Mouse (Mus musculus): ENCODE data around the gene 4930502E18Rik. TPM values are rescaled to one million over a fixed set of nuclear protein-coding genes. Genes with fewer than 3 reads are reported as not detected.

Gene 4930502E18Rik
- total and polyA plus RNA-seq, 3 experiments = 0.26 TPM; not detected in 2

GRCm38 (mm10) chrX:53716323-53717182, 8.1 kb upstream of the 4930502E18Rik start:
- in situ Hi-C loops (cut with MboI; ENCODE audit: low pct_ligation_motif_present, low pct_unique_long_range_greater_than_20kb, low sequenced_read_pairs) = no loop called here
- Histone ChIP-seq H3K9me3 (replicated peaks; ENCODE audit: low read length) (no peaks in the 10 kb centered on the region), H3K27me3 (replicated peaks) (no peaks in the 10 kb centered on the region), H3K79me2 (replicated peaks; ENCODE audit: control insufficient read depth, extremely low read depth, insufficient read depth, poor library complexity, severe bottlenecking) (no peaks in the 10 kb centered on the region), H3K27ac (ENCODE audit: insufficient read depth, low read depth) (no peak overlapping the region), H3K4me2 (ENCODE audit: insufficient read depth, low read depth, poor library complexity, severe bottlenecking) (no peak overlapping the region), H3K36me3 (replicated peaks in 1 of 2; ENCODE audit: control insufficient read depth in 1 of 2, insufficient read depth in 1 of 2, low read length in 1 of 2) (no peaks in the 10 kb centered on the region), H3K4me1 (ENCODE audit: control insufficient read depth in 1 of 2, insufficient read depth in 2 of 2) (no peaks in the 10 kb centered on the region), H3K9ac (ENCODE audit: insufficient read depth, low read depth) (no peak overlapping the region), H3K4me3 (replicated peaks in 1 of 3; ENCODE audit: low read depth in 2 of 3, low read length in 2 of 3, poor library complexity in 1 of 3) (no peak overlapping the region)
- no peak for DNase-seq (ENCODE audit: extremely low read depth)
- TF ChIP-seq USF1 (IDR thresholded peaks at IDR 0.05; ENCODE audit: low read depth, low read length) (no peak), CTCF (conservative IDR thresholded peaks at IDR 0.05 in 1 of 2, IDR thresholded peaks at IDR 0.05 in 1 of 2; ENCODE audit: low read depth in 2 of 2, low read length in 2 of 2) (no peak), PAX5 (IDR thresholded peaks at IDR 0.05; ENCODE audit: low read length) (no peak), IRF4 (IDR thresholded peaks at IDR 0.05; ENCODE audit: low read depth, low read length) (no peak), RCOR1 (conservative IDR thresholded peaks at IDR 0.05; ENCODE audit: low read depth, low read length) (no peak), ZNF384 (IDR thresholded peaks at IDR 0.05; ENCODE audit: low read depth, low read length) (no peak), MAZ (IDR thresholded peaks at IDR 0.05; ENCODE audit: low read depth, low read length) (no peak), ETS1 (conservative IDR thresholded peaks at IDR 0.05; ENCODE audit: low read depth, low read length) (no peak), NRF1 (IDR thresholded peaks at IDR 0.05; ENCODE audit: low read depth, low read length) (no peak), POLR2AphosphoS2 (IDR thresholded peaks at IDR 0.05; ENCODE audit: low read depth, low read length) (no peak), MYC (IDR thresholded peaks at IDR 0.05; ENCODE audit: low read depth, low read length) (no peak), SMC3 (IDR thresholded peaks at IDR 0.05; ENCODE audit: low read depth, low read length) (no peak), ZC3H11A (IDR thresholded peaks at IDR 0.05; ENCODE audit: low read depth, low read length) (no peak), KAT2A (IDR thresholded peaks at IDR 0.05; ENCODE audit: insufficient replicate concordance, low read length) (no peak), SIN3A (IDR thresholded peaks at IDR 0.05; ENCODE audit: low read length) (no peak), UBTF (IDR thresholded peaks at IDR 0.05; ENCODE audit: low read depth, low read length) (no peak), POLR2A (IDR thresholded peaks at IDR 0.05; ENCODE audit: low read depth, low read length) (no peak), GABPA (IDR thresholded peaks at IDR 0.05; ENCODE audit: insufficient replicate concordance, low read depth, low read length) (no peak), MAX (IDR thresholded peaks at IDR 0.05; ENCODE audit: low read length) (no peak)
- dilution Hi-C loops (cut with MboI; ENCODE audit: extremely low pct_ligation_motif_present, extremely low pct_unique_long_range_greater_than_20kb, low sequenced_read_pairs) = no loop called here

- H3K9ac ChIP-seq (ENCODE audit: insufficient read depth, low read depth) = no peak overlapping the region
- H3K79me2 ChIP-seq (replicated peaks; ENCODE audit: control insufficient read depth, extremely low read depth, insufficient read depth, poor library complexity, severe bottlenecking) = no peaks in the 10 kb centered on the region
- H3K9me3 ChIP-seq (replicated peaks; ENCODE audit: low read length) = no peaks in the 10 kb centered on the region
- H3K4me1 ChIP-seq (ENCODE audit: control insufficient read depth in 1 of 2, insufficient read depth in 2 of 2) = no peaks in the 10 kb centered on the region
- TF ChIP-seq POLR2A (IDR thresholded peaks at IDR 0.05; ENCODE audit: low read depth, low read length) = no peak
- TF ChIP-seq USF1 (IDR thresholded peaks at IDR 0.05; ENCODE audit: low read depth, low read length) = no peak
- TF ChIP-seq USF2 (conservative IDR thresholded peaks at IDR 0.05; ENCODE audit: low read depth, low read length) = no peak
- TF ChIP-seq ZNF384 (IDR thresholded peaks at IDR 0.05; ENCODE audit: low read depth, low read length) = no peak
- no peak for TF ChIP-seq BHLHE40 (IDR thresholded peaks at IDR 0.05; ENCODE audit: low read depth, low read length)
- TF ChIP-seq NRF1 (IDR thresholded peaks at IDR 0.05; ENCODE audit: low read depth, low read length) = no peak
- TF ChIP-seq ELF1 (IDR thresholded peaks at IDR 0.05; ENCODE audit: low read depth, low read length) = no peak
- no peak for TF ChIP-seq ZKSCAN1 (IDR thresholded peaks at IDR 0.05; ENCODE audit: borderline replicate concordance, low read depth, low read length)
- TF ChIP-seq POLR2AphosphoS2 (IDR thresholded peaks at IDR 0.05; ENCODE audit: low read depth, low read length) = no peak
- no peak for TF ChIP-seq JUND (conservative IDR thresholded peaks at IDR 0.05; ENCODE audit: low read depth, low read length)
- TF ChIP-seq MAZ (IDR thresholded peaks at IDR 0.05; ENCODE audit: low read depth, low read length) = no peak
- no peak for TF ChIP-seq ZMIZ1 (IDR thresholded peaks at IDR 0.05; ENCODE audit: low read depth, low read length)
- no peak for TF ChIP-seq MAX (IDR thresholded peaks at IDR 0.05; ENCODE audit: low read length)
- no peak for TF ChIP-seq MEF2A (IDR thresholded peaks at IDR 0.05; ENCODE audit: borderline replicate concordance, low read depth, low read length)
- no peak for DNase-seq (ENCODE audit: extremely low read depth)
- dilution Hi-C loops (cut with MboI; ENCODE audit: extremely low pct_ligation_motif_present, extremely low pct_unique_long_range_greater_than_20kb, low sequenced_read_pairs) (no loop called here), in situ Hi-C loops (cut with MboI; ENCODE audit: low pct_ligation_motif_present, low pct_unique_long_range_greater_than_20kb, low sequenced_read_pairs) (no loop called here)
- no peaks in the 10 kb centered on the region for H3K36me3 ChIP-seq (replicated peaks in 1 of 2; ENCODE audit: control insufficient read depth in 1 of 2, insufficient read depth in 1 of 2, low read length in 1 of 2)
- H3K4me2 ChIP-seq (ENCODE audit: insufficient read depth, low read depth, poor library complexity, severe bottlenecking) = no peak overlapping the region
- no peak overlapping the region for H3K27ac ChIP-seq (ENCODE audit: insufficient read depth, low read depth)
- H3K4me3 ChIP-seq (replicated peaks in 1 of 3; ENCODE audit: low read depth in 2 of 3, low read length in 2 of 3, poor library complexity in 1 of 3) = no peak overlapping the region
- H3K27me3 ChIP-seq (replicated peaks) = no peaks in the 10 kb centered on the region
Observed at GRCm38 (mm10) chrX:53728967-53729366, 4.3 kb downstream of the 4930502E18Rik start.

Data from CH12.LX (cell line).